Mouse (Mus musculus) heart, embryonic 15.5 days (tissue): Measurements from ENCODE around the gene Ctf2. TPM values are rescaled to one million over a fixed set of nuclear protein-coding genes. Genes with fewer than 3 reads are reported as not detected.
A peak's percentile ranks its signal among the peaks of the same experiment; 100 is the strongest.
"Not testable (repeated sequence)": the region's sequence is repeated elsewhere in the genome, so short reads cannot be mapped to it uniquely, and the experiment has no call there.

Source experiments
- ATAC-seq: fragments of 200-750 bp; cut with Nextera tagmentation; replicated peaks from 2 replicates; pipeline ENCODE4 v1.8.0; 2017; ENCODE audit warnings: low read depth, moderate TSS enrichment; ENCODE audit not compliant: insufficient number of reproducible peaks, insufficient read depth, low FRiP score
- H3K27ac ChIP-seq: fragments of 300-500 bp; sonication (generic); 2 replicates; pipeline ENCODE4 v1.5.1; 2015; ENCODE audit warnings: mild to moderate bottlenecking, inconsistent platforms
- H3K27me3 ChIP-seq: fragments of 300-500 bp; sonication (generic); 2 replicates; pipeline ENCODE4 v1.6.1; 2015; ENCODE audit warnings: inconsistent platforms
- H3K36me3 ChIP-seq: fragments of 300-500 bp; sonication (generic); 2 replicates; pipeline ENCODE4 v1.6.1; 2015; ENCODE audit warnings: mild to moderate bottlenecking, inconsistent platforms
- H3K4me1 ChIP-seq: fragments of 300-500 bp; sonication (generic); replicated peaks from 2 replicates; pipeline ENCODE4 v1.6.1; 2015; ENCODE audit warnings: inconsistent platforms
- H3K4me2 ChIP-seq: fragments of 300-500 bp; sonication (generic); 2 replicates; pipeline ENCODE4 v1.6.1; 2015; ENCODE audit warnings: inconsistent platforms, mild to moderate bottlenecking, moderate library complexity
- H3K4me3 ChIP-seq: fragments of 300-500 bp; sonication (generic); 2 replicates; pipeline ENCODE4 v1.5.1; 2015; ENCODE audit warnings: mild to moderate bottlenecking, inconsistent platforms
- H3K9ac ChIP-seq: fragments of 300-500 bp; sonication (generic); 2 replicates; pipeline ENCODE4 v1.6.1; 2015; ENCODE audit warnings: mild to moderate bottlenecking, inconsistent platforms
- H3K9me3 ChIP-seq: fragments of 300-500 bp; sonication (generic); replicated peaks from 2 replicates; pipeline ENCODE4 v1.6.1; 2016; ENCODE audit warnings: inconsistent platforms
- WGBS: fragments of 180-500 bp; shearing (Covaris S2); methylation state at CpG from one replicate; pipeline ENCODE4 v1.1.7; 2015; ENCODE audit warnings: mixed read lengths; 5-methylcytosine and 5-hydroxymethylcytosine counted together
- polyA plus RNA-seq: library from polyadenylated mRNA; unstranded; fragments of >200 nt; fragmentation: Nextera tagmentation; extraction: Ambion mirVana; gene quantifications from 2 replicates; pipeline ENCODE4 v1.2.1, GENCODE M21; 2015

The Ctf2 gene
- polyA plus RNA-seq, 1 experiment from 2014 or later = 0.20 TPM

GRCm38 (mm10) chr7:127698986-127699385 is 33.0 kb downstream of the Ctf2 start:
- Histone ChIP-seq H3K4me3 (no peak overlapping the region), H3K36me3 (peaks cover 19% of the 10 kb centered on the region)
- ATAC-seq = no peak

GRCm38 (mm10) chr7:127693730-127694129 is 38.2 kb downstream of the Ctf2 start:
- 86% methylated on average over 7 of the region's 7 CpGs for WGBS
- H3K4me3 ChIP-seq, H3K9me3 ChIP-seq, H3K27ac ChIP-seq, ATAC-seq, H3K4me2 ChIP-seq, H3K9ac ChIP-seq, H3K36me3 ChIP-seq, H3K27me3 ChIP-seq: not testable (repeated sequence)
- peaks cover 24% of the 10 kb centered on the region for H3K4me1 ChIP-seq

More at GRCm38 (mm10) chr7:127698986-127699385, 33.0 kb downstream of the Ctf2 start:
- Histone ChIP-seq H3K4me1 (no peaks in the 10 kb centered on the region), H3K9ac (no peak overlapping the region), H3K27ac (no peak overlapping the region), H3K27me3 (no peaks in the 10 kb centered on the region), H3K9me3 (no peaks in the 10 kb centered on the region), H3K4me2 (no peak overlapping the region)
- 67% methylated on average over 6 of the region's 6 CpGs for WGBS

DNA sequence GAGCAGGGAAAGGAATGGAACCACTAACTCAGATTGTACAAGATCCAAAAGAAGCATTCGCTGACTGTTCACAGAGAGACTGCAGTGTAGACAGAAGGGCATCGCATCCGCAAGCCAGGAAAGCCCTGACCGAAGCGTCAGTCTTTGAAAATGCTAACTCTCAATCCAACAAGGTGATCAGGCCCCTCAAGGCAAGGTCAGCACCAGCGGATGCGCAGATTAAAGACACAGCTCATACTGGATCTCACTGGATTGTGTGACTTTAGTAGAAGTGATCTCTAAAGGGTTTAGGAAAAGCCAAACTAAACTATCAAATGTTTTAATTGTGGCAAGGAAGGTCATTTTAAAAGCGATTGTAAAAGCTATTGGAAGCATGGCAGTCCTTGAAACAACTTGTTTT is 38.7 kb downstream of the Ctf2 start:
- H3K4me2 ChIP-seq = no peak overlapping the region
- H3K9me3 ChIP-seq = no peaks in the 10 kb centered on the region
- no peaks in the 10 kb centered on the region for H3K27me3 ChIP-seq
- H3K36me3 ChIP-seq = no peaks in the 10 kb centered on the region
- H3K4me1 ChIP-seq = peaks cover 28% of the 10 kb centered on the region
- no peak overlapping the region for H3K9ac ChIP-seq
- WGBS = 90% methylated on average over 8 of the region's 8 CpGs
- ATAC-seq = no peak
- H3K27ac ChIP-seq = no peak overlapping the region
- no peak overlapping the region for H3K4me3 ChIP-seq

DNA sequence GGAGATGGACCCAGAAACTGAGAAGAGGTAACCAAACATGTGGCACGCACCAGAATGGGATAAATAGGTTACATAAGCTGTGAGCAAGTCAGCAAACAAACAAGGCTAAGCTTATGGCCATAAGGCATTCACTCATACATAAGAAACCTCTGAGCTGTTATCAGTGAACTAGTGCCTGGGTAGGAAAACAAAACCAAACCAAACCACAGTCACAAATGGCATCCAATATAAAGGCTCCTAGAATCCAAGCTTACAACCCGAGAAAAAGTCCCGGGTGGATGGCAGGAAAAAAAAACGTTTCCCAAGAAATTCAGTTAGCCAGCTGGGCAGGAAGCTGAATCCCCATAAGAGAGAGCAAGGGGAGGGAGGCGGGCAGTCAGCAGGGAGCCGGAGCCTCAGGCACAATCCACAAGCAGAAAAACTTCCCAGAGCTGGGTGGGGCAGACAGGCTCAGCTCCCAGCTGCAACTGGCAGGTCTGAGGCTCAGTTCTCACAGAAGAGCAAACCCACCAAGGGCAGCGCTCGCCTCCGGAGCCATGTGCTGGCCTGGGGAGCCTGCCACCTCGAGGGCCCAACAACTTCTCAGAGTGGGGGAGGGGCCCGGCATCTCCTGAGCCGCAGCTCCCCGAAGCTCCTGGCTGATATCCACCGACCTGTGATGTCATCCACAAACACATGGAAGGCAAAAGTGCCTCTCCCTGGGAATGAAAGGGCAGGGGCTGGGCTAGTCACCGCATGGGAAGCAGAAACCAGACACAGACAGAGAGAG is 40.6 kb downstream of the Ctf2 start:
- Histone ChIP-seq H3K9ac (peak overlapping the region; percentile 61), H3K4me3 (peak overlapping the region; percentile 46), H3K4me1 (peaks cover 31% of the 10 kb centered on the region), H3K27ac (peak overlapping the region; percentile 94), H3K27me3 (no peaks in the 10 kb centered on the region), H3K9me3 (no peaks in the 10 kb centered on the region), H3K36me3 (no peaks in the 10 kb centered on the region), H3K4me2 (peak overlapping the region; percentile 74)
- peak; percentile 83 for ATAC-seq
- 6% methylated on average over 15 of the region's 15 CpGs for WGBS

- H3K4me3 ChIP-seq = no peak overlapping the region
- no peaks in the 10 kb centered on the region for H3K27me3 ChIP-seq
- no peaks in the 10 kb centered on the region for H3K36me3 ChIP-seq
- H3K4me1 ChIP-seq = peaks cover 43% of the 10 kb centered on the region
- 58% methylated on average over 9 of the region's 9 CpGs for WGBS
- H3K9me3 ChIP-seq = no peaks in the 10 kb centered on the region
- H3K27ac ChIP-seq = peak overlapping the region; percentile 52
- no peak for ATAC-seq
- H3K4me2 ChIP-seq = no peak overlapping the region
- H3K9ac ChIP-seq = no peak overlapping the region
Measured at GRCm38 (mm10) chr7:127689626-127690280, 42.2 kb downstream of the Ctf2 start.

DNA sequence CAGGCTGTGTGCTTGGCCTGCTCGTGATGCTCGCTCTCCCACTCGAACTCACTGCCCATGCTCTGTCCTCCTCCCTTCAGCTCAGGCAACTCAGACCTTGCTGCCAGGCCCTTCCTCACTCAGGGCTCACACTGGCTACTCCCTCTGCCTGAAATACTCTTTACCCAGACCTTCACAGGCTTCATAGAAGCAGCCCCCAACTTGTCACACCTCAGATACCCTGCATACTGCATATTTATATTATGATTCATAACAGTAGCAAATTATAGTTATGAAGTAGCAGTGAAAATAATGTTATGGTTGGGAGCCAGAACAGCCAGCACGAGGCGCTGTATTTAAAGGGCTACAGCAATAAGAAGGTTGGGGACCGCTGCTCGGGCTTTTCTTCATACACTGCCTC is 43.0 kb downstream of the Ctf2 start:
- no peak for ATAC-seq
- no peaks in the 10 kb centered on the region for H3K9me3 ChIP-seq
- H3K4me3 ChIP-seq = no peak overlapping the region
- H3K27ac ChIP-seq = no peak overlapping the region; the same call in 1 of the 2 replicates
- peaks cover 43% of the 10 kb centered on the region for H3K4me1 ChIP-seq
- no peak overlapping the region for H3K9ac ChIP-seq
- no peaks in the 10 kb centered on the region for H3K27me3 ChIP-seq
- H3K36me3 ChIP-seq = no peaks in the 10 kb centered on the region
- H3K4me2 ChIP-seq = no peak overlapping the region
- 76% methylated on average over 7 of the region's 7 CpGs for WGBS

GRCm38 (mm10) chr7:127686740-127687449 is 45.1 kb downstream of the Ctf2 start:
- Histone ChIP-seq H3K4me2 (no peak overlapping the region), H3K27me3 (no peaks in the 10 kb centered on the region), H3K9me3 (no peaks in the 10 kb centered on the region), H3K36me3 (no peaks in the 10 kb centered on the region), H3K4me3 (no peak overlapping the region), H3K27ac (no peak overlapping the region), H3K9ac (no peak overlapping the region), H3K4me1 (peaks cover 56% of the 10 kb centered on the region)
- WGBS = 58% methylated on average over 11 of the region's 11 CpGs
- ATAC-seq = no peak

DNA sequence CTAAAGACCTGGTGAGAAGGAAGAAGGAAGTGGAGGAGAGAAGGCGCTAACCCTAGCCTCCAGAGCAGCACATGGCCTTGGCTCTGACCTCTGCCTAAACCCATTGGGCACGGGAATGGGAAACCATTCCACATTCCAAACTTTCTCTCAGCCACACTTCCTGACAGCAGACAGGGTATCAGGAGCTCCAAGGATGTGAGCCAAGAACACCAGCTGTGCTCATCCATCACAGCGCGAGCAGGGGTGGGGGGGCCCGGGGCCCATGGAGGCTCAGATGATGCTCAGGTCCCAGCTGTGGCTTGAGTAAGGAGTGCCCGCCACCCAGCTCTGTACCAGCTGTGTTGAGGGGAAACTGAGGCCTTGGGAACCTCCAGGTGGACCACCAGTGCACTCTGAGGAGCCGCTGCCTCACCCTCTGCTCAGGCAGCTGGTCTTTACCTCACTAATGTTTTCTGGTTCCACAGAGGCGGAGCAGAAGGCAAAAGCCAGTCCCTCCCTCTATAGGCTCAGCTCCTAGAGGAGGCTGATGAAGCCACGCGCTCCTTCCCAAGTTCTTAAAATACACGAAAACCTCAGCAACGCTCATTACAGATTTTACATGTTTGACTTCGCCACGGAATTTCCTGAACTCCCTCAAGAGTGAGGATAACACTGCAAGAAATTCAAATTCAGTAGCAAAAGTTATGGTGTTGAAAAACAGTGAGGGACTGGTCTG is 46.5 kb downstream of the Ctf2 start:
- no peak overlapping the region for H3K9ac ChIP-seq
- 63% methylated on average over 14 of the region's 14 CpGs for WGBS
- ATAC-seq = no peak
- H3K27me3 ChIP-seq = no peaks in the 10 kb centered on the region
- H3K4me1 ChIP-seq = peaks cover 49% of the 10 kb centered on the region
- no peak overlapping the region for H3K4me2 ChIP-seq
- H3K27ac ChIP-seq = no peak overlapping the region
- no peaks in the 10 kb centered on the region for H3K9me3 ChIP-seq
- H3K36me3 ChIP-seq = no peaks in the 10 kb centered on the region
- H3K4me3 ChIP-seq = no peak overlapping the region

GRCm38 (mm10) chr7:127681888-127682553 is 49.9 kb downstream of the Ctf2 start:
- no peak overlapping the region for H3K4me3 ChIP-seq
- 42% methylated on average over 8 of the region's 8 CpGs for WGBS

DNA sequence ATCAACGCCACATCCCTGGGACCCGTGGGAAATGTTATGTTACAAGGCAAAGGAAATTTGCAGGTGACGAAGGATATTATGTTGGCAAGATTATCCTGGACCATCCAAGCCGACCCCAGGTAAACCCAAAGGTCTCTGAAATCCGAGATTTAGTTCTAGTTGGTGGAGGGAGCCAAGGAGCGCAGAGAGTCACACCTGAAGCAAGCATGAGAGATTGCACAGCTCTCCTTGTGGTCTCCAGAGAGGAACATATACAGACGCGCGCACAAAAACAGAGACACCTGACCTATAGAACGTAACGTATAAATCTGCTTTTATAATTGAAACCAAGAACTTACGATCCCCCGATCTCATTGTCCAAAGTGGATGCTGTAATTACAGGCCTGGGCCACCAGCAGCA is 51.4 kb downstream of the Ctf2 start:
- Histone ChIP-seq H3K27me3 (no peaks in the 10 kb centered on the region), H3K36me3 (no peaks in the 10 kb centered on the region), H3K9ac (no peak overlapping the region), H3K4me3 (no peak overlapping the region), H3K9me3 (no peaks in the 10 kb centered on the region), H3K4me1 (peaks cover 21% of the 10 kb centered on the region), H3K4me2 (no peak overlapping the region), H3K27ac (no peak overlapping the region)
- no peak for ATAC-seq
- 87% methylated on average over 13 of the region's 13 CpGs for WGBS

More at GRCm38 (mm10) chr7:127681888-127682553, 49.9 kb downstream of the Ctf2 start:
- Histone ChIP-seq H3K4me2 (no peak overlapping the region), H3K36me3 (no peaks in the 10 kb centered on the region), H3K27ac (no peak overlapping the region), H3K4me1 (peaks cover 28% of the 10 kb centered on the region), H3K27me3 (no peaks in the 10 kb centered on the region), H3K9me3 (no peaks in the 10 kb centered on the region), H3K9ac (no peak overlapping the region)
- ATAC-seq = no peak
